Mouse (Mus musculus) testis, adult 2 months (tissue): Measurements from ENCODE around the gene Cd59b. TPM values are rescaled to one million over a fixed set of nuclear protein-coding genes. Genes with fewer than 3 reads are reported as not detected.
A peak's percentile ranks its signal among the peaks of the same experiment; 100 is the strongest.

Source experiments
- H3K27ac ChIP-seq: fragments of 200-500 bp; 2 replicates; pipeline ENCODE4 v1.5.1; 2012; ENCODE audit warnings: low read depth, low read length; ENCODE audit not compliant: control insufficient read depth, insufficient read depth
- H3K27me3 ChIP-seq: fragments of 200-500 bp; 2 replicates; pipeline ENCODE4 v1.6.1; 2012; ENCODE audit warnings: mild to moderate bottlenecking, low read length, moderate library complexity; ENCODE audit not compliant: control insufficient read depth, insufficient read depth
- H3K36me3 ChIP-seq: fragments of 200-500 bp; 2 replicates; pipeline ENCODE4 v1.6.1; 2012; ENCODE audit warnings: mild to moderate bottlenecking, low read length; ENCODE audit not compliant: control insufficient read depth, insufficient read depth
- H3K4me1 ChIP-seq: fragments of 200-500 bp; 2 replicates; pipeline ENCODE4 v1.6.1; 2012; ENCODE audit warnings: low read length; ENCODE audit not compliant: control insufficient read depth, insufficient read depth
- H3K4me3 ChIP-seq: fragments of 200-500 bp; 2 replicates; pipeline ENCODE4 v1.5.1; 2012; ENCODE audit warnings: low read depth, mild to moderate bottlenecking, low read length, moderate library complexity, mixed read lengths; ENCODE audit not compliant: control insufficient read depth
- CTCF ChIP-seq: fragments of 200-500 bp; IDR thresholded peaks from 2 replicates; pipeline ENCODE4 v1.5.1; 2012; ENCODE audit warnings: low read depth, mild to moderate bottlenecking, inconsistent platforms, low read length, moderate library complexity; ENCODE audit not compliant: control insufficient read depth, insufficient read depth, insufficient replicate concordance
- POLR2A ChIP-seq: fragments of 200-500 bp; IDR thresholded peaks from 2 replicates; pipeline ENCODE4 v1.6.1; 2012; ENCODE audit warnings: low read depth, mild to moderate bottlenecking, inconsistent platforms, low read length, moderate library complexity; ENCODE audit not compliant: control insufficient read depth
- polyA plus RNA-seq: library from polyadenylated mRNA; depleted of rRNA; stranded (reverse); fragments of >200 nt; gene quantifications from 2 replicates; pipeline ENCODE4 v1.2.3, GENCODE M21; 2012; rRNA removed

Cd59b gene
- 16.5 and 27.6 TPM in 2 replicates for polyA plus RNA-seq

DNA sequence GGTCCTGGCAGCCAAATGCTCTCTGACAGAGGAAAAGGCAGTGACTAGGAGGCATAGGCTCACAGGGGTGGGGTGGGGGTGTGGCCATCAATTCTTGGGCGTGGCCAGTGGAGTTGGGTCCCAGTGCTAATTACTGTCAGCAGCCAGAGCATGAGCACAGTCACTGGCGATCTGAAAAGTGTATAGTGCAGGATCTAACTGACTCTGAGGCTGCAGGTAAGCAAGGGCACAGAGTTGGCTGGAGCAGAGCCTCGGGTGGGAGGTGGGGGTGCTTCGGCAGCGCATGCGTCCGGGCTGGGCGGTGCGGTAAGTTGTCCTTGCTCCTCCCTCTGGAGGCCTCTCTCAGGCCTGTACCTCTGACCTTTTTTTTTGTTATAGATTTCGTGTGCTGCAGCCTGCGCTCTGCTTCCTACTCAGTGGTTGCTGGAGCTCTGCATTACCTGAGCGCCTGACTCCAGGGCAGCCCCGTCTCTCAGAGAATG is at the start of gene Cd59b:
Cd59b (plus strand) TSS at position 146 of the 482 bp plus-strand sequence.
- H3K4me3 ChIP-seq = peak within 1 kb of the TSS; percentile 91
- no peak for TF ChIP-seq POLR2A
- no peak for TF ChIP-seq CTCF
- peak within 1 kb of the TSS; percentile 61; the same call in 1 of the 2 replicates for H3K27ac ChIP-seq
- no peaks in the 10 kb centered on the region for H3K36me3 ChIP-seq
- peaks cover 9% of the 10 kb centered on the region for H3K4me1 ChIP-seq
- H3K27me3 ChIP-seq = no peaks in the 10 kb centered on the region

DNA sequence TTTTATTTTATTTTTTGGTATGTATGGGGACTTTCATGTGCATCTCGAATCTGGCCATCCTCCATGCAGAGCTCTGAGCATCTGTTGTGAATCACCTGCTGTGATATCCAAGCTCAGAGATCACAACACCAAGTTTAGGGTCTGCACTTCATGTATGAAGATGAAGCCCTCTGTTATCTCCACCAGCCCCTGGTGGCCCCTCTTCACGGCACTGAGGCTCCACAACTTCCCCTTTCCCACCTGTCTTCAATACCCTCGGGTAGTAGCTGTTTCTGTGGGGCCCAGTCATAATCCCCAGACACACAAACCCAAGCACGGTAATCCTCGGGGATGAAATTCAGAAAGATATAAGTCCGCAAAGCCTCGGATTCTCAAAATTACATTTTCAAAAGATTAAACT is 46.6 kb upstream of the Cd59b start:
- Histone ChIP-seq H3K4me1 (peaks cover 2% of the 10 kb centered on the region), H3K36me3 (peaks cover 2% of the 10 kb centered on the region), H3K4me3 (no peak overlapping the region), H3K27ac (no peak overlapping the region), H3K27me3 (no peaks in the 10 kb centered on the region)
- TF ChIP-seq POLR2A (no peak), CTCF (no peak)

DNA sequence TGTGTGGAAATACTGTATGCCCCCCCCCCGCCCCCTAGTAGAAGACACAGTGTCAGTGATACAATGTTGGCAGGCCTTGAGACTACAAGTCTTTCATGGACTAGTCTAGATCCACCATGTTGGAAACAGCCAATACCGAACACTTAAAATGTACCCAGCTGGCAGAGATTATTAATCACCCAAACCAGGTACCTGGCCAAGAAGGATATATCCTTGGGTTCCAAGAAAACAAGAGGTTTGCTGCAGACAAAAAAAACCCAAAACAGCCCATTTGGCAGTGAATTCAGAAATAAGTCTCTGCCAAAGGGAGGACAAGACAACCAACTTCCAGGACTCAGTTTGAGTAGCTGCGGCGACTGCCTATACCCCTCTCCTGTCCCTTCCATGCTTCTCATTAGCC is 45.0 kb upstream of the Cd59b start:
- Histone ChIP-seq H3K36me3 (peaks cover 2% of the 10 kb centered on the region), H3K4me1 (peaks cover 7% of the 10 kb centered on the region)
- TF ChIP-seq CTCF (no peak), POLR2A (no peak)

DNA sequence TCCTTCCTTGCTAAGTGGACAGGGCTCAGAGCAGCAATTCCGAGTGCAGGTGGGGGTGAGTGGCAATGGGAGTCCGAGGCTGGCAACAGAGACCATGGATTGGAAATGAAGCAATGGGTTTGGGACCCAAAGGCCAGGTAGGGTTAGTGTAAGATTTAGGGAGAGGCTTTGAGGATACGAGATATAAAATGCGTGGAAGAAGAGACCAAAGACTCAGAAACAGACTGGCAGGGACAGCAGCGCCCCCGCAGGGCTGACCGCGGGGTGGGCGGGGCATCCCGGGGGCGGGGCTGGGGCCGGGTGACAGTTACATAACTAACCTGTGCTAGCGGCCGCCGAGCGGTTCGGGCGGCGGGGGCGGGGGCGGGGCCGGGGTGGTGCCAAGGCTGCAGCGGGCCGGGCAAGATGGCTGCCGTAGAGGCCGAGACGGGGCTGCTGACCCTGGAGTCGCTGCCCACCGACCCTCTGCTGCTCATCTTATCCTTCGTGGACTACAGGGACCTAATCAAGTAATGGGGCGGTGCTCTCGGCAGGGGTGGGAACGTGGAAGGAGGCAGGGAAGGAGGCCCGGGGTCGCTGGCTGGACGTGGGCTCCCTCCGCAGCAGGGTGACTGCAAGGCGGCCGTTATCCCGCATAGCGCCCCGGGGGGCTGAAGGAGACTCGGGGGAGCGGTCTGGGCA is 42.1 kb upstream of the Cd59b start, which contains the start of gene Fbxo3:
Fbxo3 (plus strand) TSS at position 264 of the 681 bp plus-strand sequence.
- TF ChIP-seq POLR2A (no peak; the same call in 1 of the 2 replicates), CTCF (no peak)
- Histone ChIP-seq H3K36me3 (peaks cover 2% of the 10 kb centered on the region), H3K27me3 (no peaks in the 10 kb centered on the region), H3K27ac (peak within 1 kb of the TSS; percentile 97), H3K4me1 (peaks cover 7% of the 10 kb centered on the region), H3K4me3 (peak within 1 kb of the TSS; percentile 99)

More for the DNA sequence above, 45.0 kb upstream of the Cd59b start:
- H3K4me3 ChIP-seq = no peak overlapping the region
- no peak overlapping the region for H3K27ac ChIP-seq
- no peaks in the 10 kb centered on the region for H3K27me3 ChIP-seq

DNA sequence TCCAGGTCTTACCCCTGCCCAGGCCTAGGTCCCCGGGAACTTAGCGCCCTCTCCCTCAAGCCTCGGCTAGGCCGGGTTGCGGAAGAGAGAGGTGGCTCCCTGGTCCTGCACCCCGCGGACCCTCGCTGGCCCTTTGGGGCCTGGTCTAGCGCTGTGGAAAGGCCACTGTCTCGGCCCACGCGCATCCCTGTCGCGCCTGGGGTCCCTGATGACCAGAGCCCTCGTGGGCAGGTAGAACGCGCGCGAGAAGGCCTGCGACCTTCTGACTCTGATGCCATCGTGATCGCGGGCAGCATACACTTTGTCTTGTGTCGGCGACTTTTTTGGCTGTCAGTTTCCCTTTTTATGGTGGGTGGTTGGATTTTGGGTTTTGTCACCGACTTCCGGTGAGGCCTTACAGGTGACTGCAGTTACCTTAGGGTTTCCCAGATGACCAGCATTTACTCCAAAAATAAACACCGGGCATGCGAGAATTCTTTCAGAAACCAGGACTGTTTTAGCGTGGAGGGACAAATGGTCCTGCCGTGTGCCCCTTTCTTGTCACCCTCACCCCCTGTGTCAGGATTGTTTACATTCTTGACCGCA is 41.4 kb upstream of the Cd59b start, which contains the start of gene 4931422A03Rik:
4931422A03Rik (minus strand) TSS at position 223 of the 585 bp plus-strand sequence.
- Histone ChIP-seq H3K4me3 (peak within 1 kb of the TSS; percentile 99), H3K36me3 (peaks cover 2% of the 10 kb centered on the region), H3K27me3 (no peaks in the 10 kb centered on the region), H3K27ac (peak within 1 kb of the TSS; percentile 97), H3K4me1 (peaks cover 7% of the 10 kb centered on the region)
- TF ChIP-seq CTCF (no peak), POLR2A (peak; percentile 34; the same call in 1 of the 2 replicates)

DNA sequence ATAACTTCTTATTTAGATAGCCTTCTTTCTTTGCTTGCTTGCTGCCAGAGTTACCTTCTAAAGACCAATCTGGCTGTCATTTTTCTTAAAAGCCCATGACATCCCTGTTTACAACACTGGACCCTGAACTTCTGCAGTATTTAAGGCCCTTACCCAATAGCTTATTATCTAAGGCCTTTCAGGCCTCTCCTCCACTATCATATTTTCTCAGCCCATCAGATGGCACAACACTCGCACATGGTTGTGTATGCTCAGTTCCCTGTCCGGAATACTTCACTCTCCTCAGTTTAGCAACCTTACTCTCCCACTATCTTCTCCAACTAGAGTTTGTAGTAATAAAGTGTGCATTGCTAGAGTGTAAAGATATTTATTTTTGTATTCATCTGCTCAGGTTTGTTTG is 40.6 kb upstream of the Cd59b start:
- Histone ChIP-seq H3K27ac (no peak overlapping the region), H3K4me3 (no peak overlapping the region), H3K4me1 (peaks cover 7% of the 10 kb centered on the region), H3K36me3 (peaks cover 3% of the 10 kb centered on the region), H3K27me3 (no peaks in the 10 kb centered on the region)
- TF ChIP-seq CTCF = no peak
- no peak for TF ChIP-seq POLR2A

DNA sequence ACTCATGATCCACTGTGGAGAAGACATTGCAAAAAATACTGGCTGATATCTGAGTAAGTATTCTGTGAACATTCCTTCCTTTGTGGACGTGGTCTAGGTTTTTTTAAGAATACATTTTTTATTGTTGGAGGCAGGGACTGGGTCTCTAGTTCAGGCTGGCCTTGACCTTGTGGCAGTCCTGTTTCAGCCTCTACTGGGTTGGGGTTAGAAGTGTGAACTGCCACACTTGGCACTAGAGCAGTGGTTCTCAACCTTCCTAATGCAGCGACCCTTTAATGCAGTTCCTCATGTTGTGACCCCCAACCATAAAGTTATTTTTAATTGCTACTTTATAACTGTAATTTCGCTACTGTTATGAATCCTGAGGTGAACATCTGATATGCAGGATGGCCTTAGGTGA is 39.3 kb upstream of the Cd59b start:
- Histone ChIP-seq H3K36me3 (peaks cover 5% of the 10 kb centered on the region), H3K27me3 (no peaks in the 10 kb centered on the region), H3K4me1 (peaks cover 7% of the 10 kb centered on the region), H3K4me3 (no peak overlapping the region), H3K27ac (no peak overlapping the region)
- TF ChIP-seq CTCF = no peak
- no peak for TF ChIP-seq POLR2A
